Mouse (Mus musculus): ENCODE data around the gene Olfr291.

The Olfr291 gene

DNA sequence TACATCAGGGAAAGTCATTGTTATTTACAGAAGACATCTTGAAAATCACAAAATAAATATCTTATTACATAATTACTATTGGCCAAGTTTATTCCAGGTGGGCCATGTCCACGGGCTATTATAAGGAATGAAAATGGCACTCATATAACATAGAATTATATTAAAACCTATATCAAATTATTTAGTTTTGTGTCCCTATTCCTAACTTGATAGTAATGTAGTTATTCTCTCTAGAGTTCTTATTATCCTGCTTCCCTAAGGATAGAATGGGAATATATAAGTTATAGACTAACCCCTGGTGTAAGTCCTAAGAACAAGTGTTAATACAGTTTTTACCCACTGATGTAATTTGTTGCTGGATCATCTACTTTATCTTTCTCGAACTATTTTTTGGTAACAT, at the start of gene Olfr291:
Olfr291 (plus strand) TSS at position 301 of the 400 bp plus-strand sequence.
- DNase-seq, result no peak

DNA sequence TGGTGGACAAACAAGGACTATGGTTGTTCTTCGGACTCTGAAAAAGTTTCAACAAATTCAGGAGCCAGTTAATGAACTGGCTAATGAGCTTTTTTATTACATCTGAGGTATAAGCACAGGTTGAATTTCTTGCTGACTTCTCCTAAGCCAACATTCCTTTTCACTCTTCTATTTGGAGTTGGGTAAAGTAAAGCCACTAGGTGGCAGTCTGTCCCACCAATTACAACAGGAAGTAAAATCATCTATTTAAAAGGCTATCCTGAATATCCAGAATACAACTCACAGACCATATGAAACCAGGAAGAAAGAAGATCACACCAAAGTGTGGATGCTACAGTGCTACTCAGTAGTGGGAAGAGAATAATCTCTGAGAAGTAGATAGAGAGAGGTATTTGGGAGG, 48.1 kb upstream of the Olfr291 start:
- DNase-seq, result no peak

DNA sequence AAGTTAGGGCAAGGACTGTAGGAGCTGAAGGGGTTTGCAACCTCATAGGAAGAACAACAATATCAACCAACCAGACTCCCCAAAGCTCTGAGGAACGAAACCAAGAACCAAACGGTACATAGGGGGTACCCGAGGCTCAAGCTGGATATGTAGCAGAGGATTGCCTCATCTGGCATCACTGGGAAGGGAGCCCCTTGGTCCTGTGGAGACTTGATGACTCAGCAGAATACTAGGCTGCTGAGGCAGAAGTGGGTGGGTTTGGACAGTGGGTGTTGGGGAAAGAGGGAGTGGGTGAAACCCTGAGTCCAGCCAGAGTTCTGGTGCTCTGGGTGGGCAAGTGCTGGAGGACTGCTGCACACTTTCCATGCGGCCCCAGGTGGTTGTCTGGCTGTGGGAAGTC, 47.2 kb upstream of the Olfr291 start:
- no peak for DNase-seq

DNA sequence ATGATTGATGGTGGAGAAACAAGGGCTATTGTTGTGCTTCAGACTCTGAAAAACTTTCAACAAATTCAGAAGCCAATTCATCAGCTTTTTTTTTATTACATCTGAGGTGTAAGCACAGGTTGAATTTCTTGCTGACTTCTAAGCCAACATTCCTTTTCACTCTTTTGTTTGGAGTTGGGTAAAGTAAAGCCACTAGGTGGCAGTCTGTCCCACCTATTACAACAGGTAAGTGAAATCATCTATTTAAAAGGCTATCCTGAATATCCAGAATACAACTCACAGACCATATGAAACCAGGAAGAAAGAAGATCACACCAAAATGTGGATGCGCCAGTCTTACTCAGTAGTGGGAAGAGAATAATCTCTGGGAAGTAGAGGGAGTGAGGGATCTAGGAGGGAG, 31.2 kb downstream of the Olfr291 start:
- no peak for DNase-seq
